Mouse (Mus musculus): Measurements from ENCODE around the gene Mblac2. TPM values are rescaled to one million over a fixed set of nuclear protein-coding genes. Genes with fewer than 3 reads are reported as not detected.

The Mblac2 gene
- polyA plus RNA-seq, 1 experiment: 3.3 TPM

- H3K4me3 ChIP-seq (ENCODE audit: insufficient read depth, low read depth, low read length): peak overlapping the region; percentile 78
- WGBS: under 1% methylated on average over 62 of the region's 62 CpGs
- H3K36me3 ChIP-seq (ENCODE audit: control insufficient read depth, insufficient read depth, low read length): peaks cover 2% of the 10 kb centered on the region; the same call in 1 of the 2 replicates
- TF ChIP-seq POLR2A (IDR thresholded peaks at IDR 0.05; ENCODE audit: low read depth, low read length) (no peak), CTCF (conservative IDR thresholded peaks at IDR 0.05; ENCODE audit: insufficient read depth, insufficient read length, low read depth, low read length) (no peak)
- no peaks in the 10 kb centered on the region for H3K27me3 ChIP-seq (replicated peaks; ENCODE audit: control insufficient read depth, insufficient read depth, low read length)
- peaks cover 2% of the 10 kb centered on the region; the same call in 1 of the 2 replicates for H3K4me1 ChIP-seq (ENCODE audit: control insufficient read depth, insufficient read depth, low read length)
- H3K27ac ChIP-seq (ENCODE audit: insufficient read depth, low read depth, low read length): peak overlapping the region; percentile 95
- peak; percentile 99 for DNase-seq
These were observed 72.5 kb downstream of the Mblac2 start for GRCm38 (mm10) chr13:81783405-81784342.

- Histone ChIP-seq H3K4me1 (ENCODE audit: control insufficient read depth, insufficient read depth, low read length) (peaks cover 2% of the 10 kb centered on the region; the same call in 1 of the 2 replicates), H3K27ac (ENCODE audit: insufficient read depth, low read depth, low read length) (no peak overlapping the region), H3K36me3 (ENCODE audit: control insufficient read depth, insufficient read depth, low read length) (peaks cover 4% of the 10 kb centered on the region; the same call in 1 of the 2 replicates), H3K27me3 (replicated peaks; ENCODE audit: control insufficient read depth, insufficient read depth, low read length) (no peaks in the 10 kb centered on the region), H3K4me3 (ENCODE audit: insufficient read depth, low read depth, low read length) (no peak overlapping the region)
- peak; percentile 46 for DNase-seq
- WGBS: 72% methylated on average over 11 of the region's 11 CpGs
- TF ChIP-seq POLR2A (IDR thresholded peaks at IDR 0.05; ENCODE audit: low read depth, low read length): no peak
- TF ChIP-seq CTCF (conservative IDR thresholded peaks at IDR 0.05; ENCODE audit: insufficient read depth, insufficient read length, low read depth, low read length): no peak
These were observed 74.8 kb downstream of the Mblac2 start for GRCm38 (mm10) chr13:81785766-81786480.

- Histone ChIP-seq H3K4me3 (ENCODE audit: insufficient read depth, low read depth, low read length) (no peak overlapping the region), H3K27ac (ENCODE audit: insufficient read depth, low read depth, low read length) (no peak overlapping the region), H3K36me3 (ENCODE audit: control insufficient read depth, insufficient read depth, low read length) (peaks cover 4% of the 10 kb centered on the region; the same call in 1 of the 2 replicates), H3K4me1 (ENCODE audit: control insufficient read depth, insufficient read depth, low read length) (peaks cover 2% of the 10 kb centered on the region; the same call in 1 of the 2 replicates), H3K27me3 (replicated peaks; ENCODE audit: control insufficient read depth, insufficient read depth, low read length) (no peaks in the 10 kb centered on the region)
- no peak for DNase-seq
- no peak for TF ChIP-seq CTCF (conservative IDR thresholded peaks at IDR 0.05; ENCODE audit: insufficient read depth, insufficient read length, low read depth, low read length)
- TF ChIP-seq POLR2A (IDR thresholded peaks at IDR 0.05; ENCODE audit: low read depth, low read length): no peak
- WGBS: 97% methylated on average over 8 of the region's 8 CpGs
These were observed 79.0 kb downstream of the Mblac2 start for GRCm38 (mm10) chr13:81790160-81790559.

GRCm38 (mm10) chr13:81791861-81792260, 80.7 kb downstream of the Mblac2 start:
- Histone ChIP-seq H3K36me3 (ENCODE audit: control insufficient read depth, insufficient read depth, low read length) (peaks cover 4% of the 10 kb centered on the region; the same call in 1 of the 2 replicates), H3K4me3 (ENCODE audit: insufficient read depth, low read depth, low read length) (no peak overlapping the region), H3K27ac (ENCODE audit: insufficient read depth, low read depth, low read length) (no peak overlapping the region), H3K4me1 (ENCODE audit: control insufficient read depth, insufficient read depth, low read length) (no peaks in the 10 kb centered on the region; the same call in 1 of the 2 replicates), H3K27me3 (replicated peaks; ENCODE audit: control insufficient read depth, insufficient read depth, low read length) (no peaks in the 10 kb centered on the region)
- 73% methylated on average over 8 of the region's 8 CpGs for WGBS
- no peak for TF ChIP-seq CTCF (conservative IDR thresholded peaks at IDR 0.05; ENCODE audit: insufficient read depth, insufficient read length, low read depth, low read length)
- no peak for TF ChIP-seq POLR2A (IDR thresholded peaks at IDR 0.05; ENCODE audit: low read depth, low read length)
- DNase-seq: peak; percentile 32

GRCm38 (mm10) chr13:81793850-81794249, 82.7 kb downstream of the Mblac2 start:
- Histone ChIP-seq H3K36me3 (ENCODE audit: control insufficient read depth, insufficient read depth, low read length) (0 out of 2 replicates have a peak, but pooled peaks cover 1% of the 10 kb centered on the region), H3K27me3 (replicated peaks; ENCODE audit: control insufficient read depth, insufficient read depth, low read length) (no peaks in the 10 kb centered on the region), H3K4me1 (ENCODE audit: control insufficient read depth, insufficient read depth, low read length) (no peaks in the 10 kb centered on the region; the same call in 1 of the 2 replicates), H3K27ac (ENCODE audit: insufficient read depth, low read depth, low read length) (no peak overlapping the region), H3K4me3 (ENCODE audit: insufficient read depth, low read depth, low read length) (no peak overlapping the region)
- TF ChIP-seq CTCF (conservative IDR thresholded peaks at IDR 0.05; ENCODE audit: insufficient read depth, insufficient read length, low read depth, low read length) (no peak), POLR2A (IDR thresholded peaks at IDR 0.05; ENCODE audit: low read depth, low read length) (no peak)
- DNase-seq: no peak
- WGBS: 38% methylated on average over 1 of the region's 1 CpGs

GRCm38 (mm10) chr13:81801121-81801520, 90.0 kb downstream of the Mblac2 start:
- DNase-seq: no peak
- 28% methylated on average over 3 of the region's 3 CpGs for WGBS
- Histone ChIP-seq H3K36me3 (ENCODE audit: control insufficient read depth, insufficient read depth, low read length) (no peaks in the 10 kb centered on the region), H3K27ac (ENCODE audit: insufficient read depth, low read depth, low read length) (no peak overlapping the region), H3K4me3 (ENCODE audit: insufficient read depth, low read depth, low read length) (no peak overlapping the region), H3K27me3 (replicated peaks; ENCODE audit: control insufficient read depth, insufficient read depth, low read length) (no peaks in the 10 kb centered on the region), H3K4me1 (ENCODE audit: control insufficient read depth, insufficient read depth, low read length) (no peaks in the 10 kb centered on the region)
- TF ChIP-seq POLR2A (IDR thresholded peaks at IDR 0.05; ENCODE audit: low read depth, low read length): no peak
- no peak for TF ChIP-seq CTCF (conservative IDR thresholded peaks at IDR 0.05; ENCODE audit: insufficient read depth, insufficient read length, low read depth, low read length)

Other genes with a start within 250 kb of the Mblac2 start
- 0.56 and 0.61 TPM in 2 replicates for gene Adgrv1, start 78.2 kb upstream of the Mblac2 start, polyA plus RNA-seq (2012; rRNA removed)
- gene Lysmd3, start 53.7 kb upstream of the Mblac2 start, polyA plus RNA-seq (2012; rRNA removed): 3.9 and 4.4 TPM in 2 replicates
- gene Polr3g, start 328 bp upstream of the Mblac2 start, polyA plus RNA-seq (2012; rRNA removed): 2.7 and 3.1 TPM in 2 replicates
- gene Cetn3, start 71.7 kb downstream of the Mblac2 start, polyA plus RNA-seq (2012; rRNA removed): 3.5 and 8.1 TPM in 2 replicates